Mouse (Mus musculus) cortical plate, adult 2 months (tissue): ENCODE results near the gene Srp68.

Source experiments
- CTCF ChIP-seq: fragments of 200-500 bp; IDR thresholded peaks from 2 replicates; pipeline ENCODE4 v1.5.1; 2011; ENCODE audit warnings: mild to moderate bottlenecking, control low read depth, low read length; ENCODE audit not compliant: insufficient read depth; ENCODE audit errors: extremely low read depth
- POLR2A ChIP-seq: fragments of 200-500 bp; IDR thresholded peaks from 2 replicates; pipeline ENCODE4 v1.6.1; 2011; ENCODE audit warnings: mild to moderate bottlenecking, low read length, control low read depth; ENCODE audit not compliant: insufficient read depth; ENCODE audit errors: extremely low read depth

DNA sequence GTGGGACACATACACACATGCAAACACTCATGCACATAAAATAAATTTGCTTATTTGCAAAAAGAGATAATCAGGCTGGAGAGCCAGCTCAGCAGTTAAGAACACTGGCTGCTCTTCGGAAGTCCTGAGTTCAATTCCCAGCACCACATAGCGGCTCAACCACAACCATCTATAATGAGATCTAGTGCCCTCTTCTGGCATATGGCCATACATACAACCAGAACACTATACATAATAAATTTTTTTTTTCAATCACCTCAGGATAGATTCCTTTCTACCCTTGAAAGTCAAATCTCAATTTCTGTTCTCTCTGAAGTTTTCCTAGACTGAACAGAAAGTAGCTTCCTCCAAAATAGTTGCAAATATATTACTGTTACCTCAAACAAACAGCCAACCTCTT is 31.4 kb upstream of the Srp68 start:
- no peak for TF ChIP-seq CTCF
- no peak for TF ChIP-seq POLR2A
